Mouse (Mus musculus): Measurements from ENCODE around the gene Zfp423. TPM values are rescaled to one million over a fixed set of nuclear protein-coding genes. Genes with fewer than 3 reads are reported as not detected.

Gene Zfp423
- total and polyA plus RNA-seq, 3 experiments: not detected

- no peaks in the 10 kb centered on the region for H3K36me3 ChIP-seq (ENCODE audit: control insufficient read depth in 1 of 2, insufficient read depth in 2 of 2, low read length in 2 of 2)
- no peak for DNase-seq (ENCODE audit: low read depth, low spot score)
- no peaks in the 10 kb centered on the region for H3K79me2 ChIP-seq (ENCODE audit: control insufficient read depth, insufficient read depth, low read length, poor library complexity)
- TF ChIP-seq ZKSCAN1 (IDR thresholded peaks at IDR 0.05; ENCODE audit: low read depth, low read length): no peak
- no peak for TF ChIP-seq GABPA (IDR thresholded peaks at IDR 0.05; ENCODE audit: low read depth, low read length)
- no peak for TF ChIP-seq USF1 (IDR thresholded peaks at IDR 0.05; ENCODE audit: low read depth, low read length)
- no peak for TF ChIP-seq GATA1 (IDR thresholded peaks at IDR 0.05; ENCODE audit: low read depth, low read length)
- TF ChIP-seq EP300 (IDR thresholded peaks at IDR 0.05; ENCODE audit: low read depth in 1 of 2, low read length in 2 of 2): no peak
- TF ChIP-seq TCF12 (IDR thresholded peaks at IDR 0.05; ENCODE audit: low read depth, low read length): no peak
- TF ChIP-seq ETS1 (IDR thresholded peaks at IDR 0.05; ENCODE audit: low read depth, low read length): no peak
- no peak for TF ChIP-seq MAZ (IDR thresholded peaks at IDR 0.05; ENCODE audit: low read depth, low read length)
- no peak for TF ChIP-seq USF2 (IDR thresholded peaks at IDR 0.05; ENCODE audit: borderline replicate concordance in 1 of 2, insufficient read depth in 1 of 2, low read depth in 1 of 2, low read length in 2 of 2)
- TF ChIP-seq NELFE (IDR thresholded peaks at IDR 0.05; ENCODE audit: low read depth, low read length): no peak
- no peak for TF ChIP-seq BHLHE40 (IDR thresholded peaks at IDR 0.05; ENCODE audit: borderline replicate concordance, low read depth, low read length)
- no peak for TF ChIP-seq JUND (IDR thresholded peaks at IDR 0.05; ENCODE audit: low read depth, low read length)
- H3K27me3 ChIP-seq (ENCODE audit: control insufficient read depth in 1 of 2, insufficient read depth in 2 of 2, low read length in 2 of 2): no peaks in the 10 kb centered on the region
- no peak overlapping the region for H3K9ac ChIP-seq (ENCODE audit: control insufficient read depth, low read depth, low read length, poor library complexity, severe bottlenecking)
- no peak overlapping the region for H3K4me3 ChIP-seq (ENCODE audit: control insufficient read depth in 1 of 2, insufficient read depth in 1 of 2, low read depth in 2 of 2, low read length in 2 of 2)
- no peak overlapping the region for H3K27ac ChIP-seq (ENCODE audit: control insufficient read depth, low read depth, low read length)
- no peaks in the 10 kb centered on the region for H3K9me3 ChIP-seq (replicated peaks; ENCODE audit: insufficient read depth, low read length)
- H3K4me1 ChIP-seq (ENCODE audit: control insufficient read depth in 1 of 2, insufficient read depth in 2 of 2, low read length in 2 of 2): no peaks in the 10 kb centered on the region
Observed at GRCm38 (mm10) chr8:87826013-87826660, 133.3 kb downstream of the Zfp423 start.

DNA sequence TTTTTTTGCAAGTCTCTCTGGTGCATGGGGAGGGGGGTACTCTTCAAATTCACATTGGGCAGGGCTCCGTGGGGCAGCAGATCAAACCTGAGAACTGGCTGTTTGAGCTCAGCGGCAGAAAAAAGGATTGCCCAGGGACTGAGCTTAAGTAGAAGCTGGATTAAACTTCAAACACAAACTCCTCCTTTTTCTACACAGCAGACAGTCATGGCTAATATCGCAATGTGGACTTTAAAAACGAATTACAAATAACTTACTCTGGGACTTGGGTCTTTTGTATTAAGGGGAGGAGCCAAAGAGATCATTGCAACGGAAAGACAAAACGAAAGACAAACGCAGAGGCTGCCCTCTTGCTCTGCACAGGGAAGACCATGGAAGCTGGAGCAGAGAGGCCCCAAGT, 136.2 kb downstream of the Zfp423 start:
- H3K27me3 ChIP-seq (ENCODE audit: control insufficient read depth in 1 of 2, insufficient read depth in 2 of 2, low read length in 2 of 2): no peaks in the 10 kb centered on the region

DNA sequence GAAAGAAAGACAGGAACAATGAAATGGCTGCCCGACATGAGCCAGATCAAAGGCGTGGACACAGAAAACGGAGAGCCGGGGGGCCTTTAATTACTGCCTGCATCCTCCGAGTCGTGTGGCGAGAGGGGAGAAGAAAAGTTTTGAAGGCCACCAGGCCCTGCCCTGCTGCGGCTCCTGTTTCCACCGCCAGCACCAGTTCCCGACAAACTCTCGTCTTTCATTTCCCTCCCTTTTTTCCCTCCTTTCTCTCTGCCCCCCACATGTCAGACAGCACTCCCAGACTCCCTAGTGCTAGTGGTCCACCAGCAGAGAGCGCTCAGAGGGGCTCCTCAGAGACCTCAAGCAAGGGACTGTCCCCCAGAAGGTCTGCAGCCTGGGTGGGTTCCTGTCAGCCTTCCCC, 136.7 kb downstream of the Zfp423 start:
- Histone ChIP-seq H3K79me2 (ENCODE audit: control insufficient read depth, insufficient read depth, low read length, poor library complexity) (no peaks in the 10 kb centered on the region), H3K4me3 (ENCODE audit: control insufficient read depth in 1 of 2, insufficient read depth in 1 of 2, low read depth in 2 of 2, low read length in 2 of 2) (no peak overlapping the region), H3K27ac (ENCODE audit: control insufficient read depth, low read depth, low read length) (no peak overlapping the region), H3K9ac (ENCODE audit: control insufficient read depth, low read depth, low read length, poor library complexity, severe bottlenecking) (no peak overlapping the region), H3K27me3 (ENCODE audit: control insufficient read depth in 1 of 2, insufficient read depth in 2 of 2, low read length in 2 of 2) (no peaks in the 10 kb centered on the region), H3K4me1 (ENCODE audit: control insufficient read depth in 1 of 2, insufficient read depth in 2 of 2, low read length in 2 of 2) (no peaks in the 10 kb centered on the region), H3K9me3 (replicated peaks; ENCODE audit: insufficient read depth, low read length) (no peaks in the 10 kb centered on the region), H3K36me3 (ENCODE audit: control insufficient read depth in 1 of 2, insufficient read depth in 2 of 2, low read length in 2 of 2) (no peaks in the 10 kb centered on the region)
- TF ChIP-seq NRF1 (IDR thresholded peaks at IDR 0.05; ENCODE audit: insufficient read depth, low read depth, low read length, poor library complexity, severe bottlenecking) (no peak), SIN3A (IDR thresholded peaks at IDR 0.05; ENCODE audit: low read length) (no peak), KAT2A (conservative IDR thresholded peaks at IDR 0.05; ENCODE audit: low read depth, low read length) (no peak), POLR2A (IDR thresholded peaks at IDR 0.05; ENCODE audit: control insufficient read depth in 1 of 2, insufficient read depth in 1 of 2, low read depth in 1 of 2, low read length in 2 of 2, poor library complexity in 1 of 2) (no peak), GATA1 (IDR thresholded peaks at IDR 0.05; ENCODE audit: low read depth, low read length) (no peak), RAD21 (IDR thresholded peaks at IDR 0.05; ENCODE audit: low read depth, low read length) (no peak), MAX (IDR thresholded peaks at IDR 0.05; ENCODE audit: low read length) (no peak), ZMIZ1 (IDR thresholded peaks at IDR 0.05; ENCODE audit: low read depth, low read length) (no peak), GABPA (IDR thresholded peaks at IDR 0.05; ENCODE audit: low read depth, low read length) (no peak), MXI1 (IDR thresholded peaks at IDR 0.05; ENCODE audit: low read depth, low read length) (no peak), POLR2AphosphoS2 (IDR thresholded peaks at IDR 0.05; ENCODE audit: low read length) (no peak), SMC3 (IDR thresholded peaks at IDR 0.05; ENCODE audit: low read depth, low read length) (no peak), MYC (IDR thresholded peaks at IDR 0.05; ENCODE audit: low read depth, low read length) (no peak)
- no peak for DNase-seq (ENCODE audit: low read depth, low spot score)

More for the DNA sequence above, 136.2 kb downstream of the Zfp423 start:
- H3K4me3 ChIP-seq (ENCODE audit: control insufficient read depth in 1 of 2, insufficient read depth in 1 of 2, low read depth in 2 of 2, low read length in 2 of 2): no peak overlapping the region
- no peak overlapping the region for H3K27ac ChIP-seq (ENCODE audit: control insufficient read depth, low read depth, low read length)
- H3K79me2 ChIP-seq (ENCODE audit: control insufficient read depth, insufficient read depth, low read length, poor library complexity): no peaks in the 10 kb centered on the region
- TF ChIP-seq RAD21 (IDR thresholded peaks at IDR 0.05; ENCODE audit: low read depth, low read length) (no peak), KAT2A (conservative IDR thresholded peaks at IDR 0.05; ENCODE audit: low read depth, low read length) (no peak), RCOR1 (IDR thresholded peaks at IDR 0.05; ENCODE audit: low read depth, low read length) (no peak), GABPA (IDR thresholded peaks at IDR 0.05; ENCODE audit: low read depth, low read length) (no peak), ZNF384 (IDR thresholded peaks at IDR 0.05; ENCODE audit: low read depth, low read length) (no peak)
- no peak overlapping the region for H3K9ac ChIP-seq (ENCODE audit: control insufficient read depth, low read depth, low read length, poor library complexity, severe bottlenecking)
- H3K9me3 ChIP-seq (replicated peaks; ENCODE audit: insufficient read depth, low read length): no peaks in the 10 kb centered on the region
- H3K4me1 ChIP-seq (ENCODE audit: control insufficient read depth in 1 of 2, insufficient read depth in 2 of 2, low read length in 2 of 2): no peaks in the 10 kb centered on the region
- no peaks in the 10 kb centered on the region for H3K36me3 ChIP-seq (ENCODE audit: control insufficient read depth in 1 of 2, insufficient read depth in 2 of 2, low read length in 2 of 2)
- no peak for DNase-seq (ENCODE audit: low read depth, low spot score)
